Mouse (Mus musculus) small intestine, adult 2 months (tissue): Measurements from ENCODE around the gene Tmem205.

Experiments
- CTCF ChIP-seq: fragments of 200-500 bp; IDR thresholded peaks from 2 replicates; pipeline ENCODE4 v1.5.1; 2012; ENCODE audit warnings: low read depth, mild to moderate bottlenecking, control low read depth, inconsistent platforms, low read length, moderate library complexity, mixed read lengths; ENCODE audit not compliant: insufficient replicate concordance, insufficient read length; ENCODE audit errors: extremely low read depth
- POLR2A ChIP-seq: fragments of 200-500 bp; IDR thresholded peaks from 2 replicates; pipeline ENCODE4 v1.6.1; 2012; ENCODE audit warnings: low read depth, mild to moderate bottlenecking, control low read depth, inconsistent platforms, low read length, moderate library complexity

DNA sequence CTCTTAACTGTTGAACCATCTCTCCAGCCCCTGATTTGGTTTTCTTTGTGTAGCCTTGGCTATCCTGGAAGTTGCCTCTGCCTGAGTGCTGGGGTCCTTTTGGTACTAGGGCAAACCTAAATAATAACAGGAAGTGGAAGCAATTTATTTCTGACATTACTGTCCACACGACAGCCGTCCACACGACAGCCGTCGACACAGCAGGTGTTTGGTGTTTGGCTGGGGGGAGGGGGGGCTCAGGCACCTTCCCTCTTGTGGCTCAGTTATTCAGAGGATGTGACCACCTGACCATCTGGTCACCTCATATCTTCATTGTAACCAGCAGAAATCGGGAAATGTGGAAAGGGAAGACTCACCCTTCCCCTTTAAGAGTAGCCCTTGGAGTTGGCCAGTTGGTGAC is 41.5 kb upstream of the Tmem205 start:
- TF ChIP-seq POLR2A = no peak
- TF ChIP-seq CTCF = no peak
